Comparison of ENCODE assay signal across 8 mouse cellular contexts in genomic region chr12:111041196-111041595, GRCm38 (mm10). TPM values are rescaled to one million over a fixed set of nuclear protein-coding genes. Genes with fewer than 3 reads are reported as not detected.
DNase-seq lines count a peak whose midpoint lies in the region; ATAC-seq and TF ChIP-seq lines count a peak whose summit lies in the region.

No protein-coding gene starts in this region.

- no peak for TF ChIP-seq POLR2A in heart, adult 2 months (IDR thresholded peaks at IDR 0.05; ENCODE audit: insufficient read depth, low read depth, low read length)

- DNase-seq in heart, adult 2 months, result peak in 1 of 2 experiments; percentile 12
- DNase-seq in heart, adult 11 months, result no peak
- peak; percentile 50 for DNase-seq in embryo, embryonic 10 days (ENCODE audit: low spot score)
- peak; percentile 83 for DNase-seq in kidney, postnatal 0 days (ENCODE audit: low spot score)
- peak; percentile 28 for DNase-seq in testis, postnatal 14 days (ENCODE audit: low spot score)
- DNase-seq in left cerebral cortex, adult 11 months (ENCODE audit: low spot score), result no peak

- TF ChIP-seq CTCF in heart, adult 2 months (IDR thresholded peaks at IDR 0.05), result peak; percentile 85
- TF ChIP-seq CTCF in kidney, postnatal 0 days (IDR thresholded peaks at IDR 0.05; ENCODE audit: low read depth), result peak; percentile 84

- H3K9me3 ChIP-seq in heart, embryonic 14.5 days (ENCODE audit: control insufficient read depth, low read length), result no peaks in the 10 kb centered on the region
- H3K9me3 ChIP-seq in kidney, postnatal 0 days (replicated peaks; ENCODE audit: low read length), result no peaks in the 10 kb centered on the region

- H3K4me1 ChIP-seq in heart, adult 2 months (ENCODE audit: control insufficient read depth, insufficient read depth, low read length), result peaks cover 7% of the 10 kb centered on the region
- H3K4me1 ChIP-seq in heart, embryonic 14.5 days (ENCODE audit: control insufficient read depth in 2 of 2, insufficient read depth in 2 of 2, low read length in 2 of 2), result peaks cover 7 to 20% of the 10 kb centered on the region in 2 experiments
- peaks cover 3% of the 10 kb centered on the region; the same call in 1 of the 2 replicates for H3K4me1 ChIP-seq in kidney, postnatal 0 days (replicated peaks; ENCODE audit: insufficient read depth, low read length)

- peak overlapping the region; percentile 21; the same call in 1 of the 2 replicates for H3K27ac ChIP-seq in heart, adult 2 months
- H3K27ac ChIP-seq in heart, embryonic 14.5 days (replicated peaks in 1 of 2; ENCODE audit: control insufficient read depth in 1 of 2, insufficient read depth in 1 of 2, low read depth in 2 of 2, low read length in 2 of 2), result peak overlapping the region in 1 of 2 experiments; percentile 12; a peak in 1 of 4 replicates
- no peak overlapping the region for H3K27ac ChIP-seq in kidney, postnatal 0 days

- no peaks in the 10 kb centered on the region for H3K27me3 ChIP-seq in heart, adult 2 months (ENCODE audit: control insufficient read depth, insufficient read depth, low read length)
- H3K27me3 ChIP-seq in heart, embryonic 14.5 days (ENCODE audit: control insufficient read depth, insufficient read depth, low read length), result no peaks in the 10 kb centered on the region
- H3K27me3 ChIP-seq in kidney, postnatal 0 days (ENCODE audit: insufficient read depth, low read length), result no peaks in the 10 kb centered on the region

- H3K4me2 ChIP-seq in heart, embryonic 14.5 days (ENCODE audit: low read length), result peak overlapping the region; percentile 96
- peak overlapping the region; percentile 83 for H3K4me2 ChIP-seq in kidney, postnatal 0 days (ENCODE audit: low read length)

- intact Hi-C loops in heart, adult 2 months (cut with DNase I), result no loop called here

- TF ChIP-seq EP300 in heart, adult 2 months (IDR thresholded peaks at IDR 0.05; ENCODE audit: insufficient read depth, low read depth, low read length), result no peak

- peak overlapping the region; percentile 22; the same call in 1 of the 2 replicates for H3K4me3 ChIP-seq in heart, adult 2 months
- H3K4me3 ChIP-seq in heart, embryonic 14.5 days (ENCODE audit: control insufficient read depth in 1 of 2, insufficient read depth in 1 of 2, low read depth in 1 of 2, low read length in 2 of 2), result peak overlapping the region in 1 of 2 experiments; percentile 94; a peak in 3 of 4 replicates
- peak overlapping the region; percentile 81; the same call in 1 of the 2 replicates for H3K4me3 ChIP-seq in kidney, postnatal 0 days (replicated peaks; ENCODE audit: low read depth, low read length)

- no peak overlapping the region for H3K9ac ChIP-seq in heart, adult 2 months (ENCODE audit: low read depth, low read length)
- H3K9ac ChIP-seq in heart, embryonic 14.5 days (ENCODE audit: low read length), result peak overlapping the region; percentile 99
- H3K9ac ChIP-seq in kidney, postnatal 0 days (ENCODE audit: low read depth, low read length), result no peak overlapping the region

- H3K36me3 ChIP-seq in heart, adult 2 months (ENCODE audit: control insufficient read depth, insufficient read depth, low read length), result peaks cover 7% of the 10 kb centered on the region
- H3K36me3 ChIP-seq in heart, embryonic 14.5 days (ENCODE audit: control insufficient read depth, insufficient read depth, low read length), result peaks cover 19% of the 10 kb centered on the region
- no peaks in the 10 kb centered on the region for H3K36me3 ChIP-seq in kidney, postnatal 0 days (ENCODE audit: insufficient read depth, low read length)

- no peak for ATAC-seq in heart, embryonic 14.5 days (ENCODE audit: insufficient number of reproducible peaks, insufficient read depth, low FRiP score, low read depth)
- ATAC-seq in kidney, postnatal 0 days (replicated peaks; ENCODE audit: low FRiP score, low read depth), result no peak
- 0 out of 2 replicates have a peak, but pooled peaks have one; percentile 15 for ATAC-seq in megakaryocyte, adult 5-6 weeks (ENCODE audit: poor library complexity, severe bottlenecking)

- 20% methylated on average over 4 of the region's 4 CpGs for WGBS in heart, adult 2 months
- 33% methylated on average over 4 of the region's 4 CpGs for WGBS in heart, embryonic 14.5 days
- 8% methylated on average over 4 of the region's 4 CpGs for WGBS in kidney, postnatal 0 days

- H3K79me2 ChIP-seq in heart, adult 2 months (replicated peaks; ENCODE audit: control insufficient read depth, insufficient read depth, low read length), result 0 out of 2 replicates have a peak, but pooled peaks cover 4% of the 10 kb centered on the region

RNA-seq across cellular contexts. Expression of gene Rcor1, which starts 2.0 kb away (rescaled TPM):
- total RNA-seq in heart, adult 2 months (2021), result 10 to 100 TPM; 13.9 to 14.8 TPM
- 5.9 and 9.9 TPM in 2 replicates for polyA plus RNA-seq in heart, adult 2 months (2012; rRNA removed)
- 12.3 and 12.6 TPM in 2 replicates for polyA plus RNA-seq in heart, embryonic 14.5 days (2014; fragmentation: Nextera tagmentation; extraction: Ambion mirVana)
- polyA plus RNA-seq in kidney, postnatal 0 days (2015; fragmentation: Nextera tagmentation; extraction: Ambion mirVana), result 9.9 and 10.1 TPM in 2 replicates
- 30.6 and 33.5 TPM in 2 replicates for total RNA-seq in megakaryocyte, adult 5-6 weeks (2015)
- total RNA-seq in megakaryocyte, adult 5-6 weeks (2017), result 22.8 and 29.4 TPM in 2 replicates

Comparison
In these comparisons a context has a peak if more than half of its experiments do, and no peak if none do; other contexts are left out.
1. DNase-seq: peak in embryo, embryonic 10 days (single experiment), kidney, postnatal 0 days (single experiment) and testis, postnatal 14 days (single experiment); none in heart, adult 11 months (single experiment) and left cerebral cortex, adult 11 months (single experiment).